Mouse (Mus musculus) stomach, postnatal 0 days (tissue): ENCODE data around the gene Nsmf.

Experiments
- CTCF ChIP-seq: IDR thresholded peaks from 2 replicates; pipeline ENCODE4 v1.5.1; 2016; ENCODE audit warnings: antibody characterized with exemption, low read depth, mild to moderate bottlenecking, moderate library complexity
- EP300 ChIP-seq: optimal IDR thresholded peaks from 2 replicates; pipeline ENCODE3; 2016; ENCODE audit warnings: antibody characterized with exemption

GRCm38 (mm10) chr2:25055409-25056155 lies 1.4 kb downstream of the Nsmf start:
- TF ChIP-seq CTCF (no peak), EP300 (no peak)
